Mouse (Mus musculus) midbrain, embryonic 16.5 days (tissue): ENCODE data around the gene Dennd1a. TPM values are rescaled to one million over a fixed set of nuclear protein-coding genes. Genes with fewer than 3 reads are reported as not detected.

Source experiments
- ATAC-seq: fragments of 200-750 bp; cut with Nextera tagmentation; 2 replicates; pipeline ENCODE4 v1.8.0; 2017; ENCODE audit warnings: moderate TSS enrichment
- H3K27ac ChIP-seq: fragments of 300-500 bp; sonication (generic); 2 replicates; pipeline ENCODE4 v1.5.1; 2014; ENCODE audit warnings: mild to moderate bottlenecking, low read length, mixed read lengths
- H3K27me3 ChIP-seq: fragments of 300-500 bp; sonication (generic); 2 replicates; pipeline ENCODE4 v1.6.1; 2014; ENCODE audit warnings: low read depth, low read length, mixed read lengths; ENCODE audit not compliant: control insufficient read depth, insufficient read depth
- H3K36me3 ChIP-seq: fragments of 300-500 bp; sonication (generic); 2 replicates; pipeline ENCODE4 v1.6.1; 2014; ENCODE audit warnings: mild to moderate bottlenecking, low read length, moderate library complexity, mixed read lengths; ENCODE audit not compliant: control insufficient read depth, insufficient read depth
- H3K4me1 ChIP-seq: fragments of 300-500 bp; sonication (generic); 2 replicates; pipeline ENCODE4 v1.6.1; 2014; ENCODE audit warnings: mild to moderate bottlenecking, low read length, mixed read lengths; ENCODE audit not compliant: control insufficient read depth, insufficient read depth
- H3K4me2 ChIP-seq: fragments of 300-500 bp; sonication (generic); 2 replicates; pipeline ENCODE4 v1.6.1; 2014; ENCODE audit warnings: mild to moderate bottlenecking, low read length, mixed read lengths
- H3K4me3 ChIP-seq: fragments of 300-500 bp; sonication (generic); 2 replicates; pipeline ENCODE4 v1.5.1; 2014; ENCODE audit warnings: low read depth, mild to moderate bottlenecking, low read length, moderate library complexity, mixed read lengths
- H3K9ac ChIP-seq: fragments of 300-500 bp; sonication (generic); 2 replicates; pipeline ENCODE4 v1.6.1; 2014; ENCODE audit warnings: low read depth, low read length, mixed read lengths
- H3K9me3 ChIP-seq: fragments of 300-500 bp; sonication (generic); replicated peaks from 2 replicates; pipeline ENCODE4 v1.6.1; 2014; ENCODE audit warnings: mild to moderate bottlenecking, low read length, mixed read lengths; ENCODE audit not compliant: control insufficient read depth, poor library complexity, severe bottlenecking
- WGBS: fragments of 180-500 bp; shearing (Covaris S2); extraction: QIAGEN DNeasy Blood & Tissue Kit; methylation state at CpG from one replicate; pipeline ENCODE4 v1.1.7; 2014; 5-methylcytosine and 5-hydroxymethylcytosine counted together
- polyA plus RNA-seq: library from polyadenylated mRNA; unstranded; fragments of >200 nt; fragmentation: Nextera tagmentation; extraction: Ambion mirVana; gene quantifications from 2 replicates; pipeline ENCODE4 v1.2.1, GENCODE M21; 2015

Dennd1a gene
- polyA plus RNA-seq, 1 experiment from 2014 or later: 21.7 TPM

- Histone ChIP-seq H3K27ac (peak overlapping the region; percentile 55), H3K4me3 (no peak overlapping the region), H3K36me3 (no peaks in the 10 kb centered on the region), H3K9ac (no peak overlapping the region), H3K4me2 (no peak overlapping the region), H3K9me3 (no peaks in the 10 kb centered on the region), H3K27me3 (no peaks in the 10 kb centered on the region), H3K4me1 (peaks cover 26% of the 10 kb centered on the region)
- WGBS: 31% methylated on average over 5 of the region's 5 CpGs
- ATAC-seq: 0 out of 2 replicates have a peak, but pooled peaks have one; percentile 34
These were observed 144.3 kb downstream of the Dennd1a start for GRCm38 (mm10) chr2:38142905-38143304.

GRCm38 (mm10) chr2:38142210-38142609 lies 145.0 kb downstream of the Dennd1a start:
- Histone ChIP-seq H3K4me2 (no peak overlapping the region), H3K36me3 (no peaks in the 10 kb centered on the region), H3K4me3 (no peak overlapping the region), H3K4me1 (peaks cover 26% of the 10 kb centered on the region), H3K27ac (no peak overlapping the region), H3K9ac (no peak overlapping the region), H3K9me3 (no peaks in the 10 kb centered on the region), H3K27me3 (no peaks in the 10 kb centered on the region)
- no peak for ATAC-seq
- WGBS: 51% methylated on average over 2 of the region's 2 CpGs

GRCm38 (mm10) chr2:38139536-38139935 lies 147.7 kb downstream of the Dennd1a start:
- H3K36me3 ChIP-seq: no peaks in the 10 kb centered on the region
- ATAC-seq: no peak
- H3K9ac ChIP-seq: no peak overlapping the region
- no peak overlapping the region for H3K4me3 ChIP-seq
- H3K27ac ChIP-seq: no peak overlapping the region
- H3K4me2 ChIP-seq: no peak overlapping the region
- H3K4me1 ChIP-seq: peaks cover 17% of the 10 kb centered on the region
- 46% methylated on average over 3 of the region's 3 CpGs for WGBS
- H3K27me3 ChIP-seq: no peaks in the 10 kb centered on the region
- no peaks in the 10 kb centered on the region for H3K9me3 ChIP-seq

- ATAC-seq: peak; percentile 79; the same call in 1 of the 2 replicates
- no peak overlapping the region for H3K9ac ChIP-seq
- H3K27me3 ChIP-seq: no peaks in the 10 kb centered on the region
- WGBS: 15% methylated on average over 5 of the region's 5 CpGs
- H3K36me3 ChIP-seq: no peaks in the 10 kb centered on the region
- H3K27ac ChIP-seq: no peak overlapping the region
- H3K9me3 ChIP-seq: no peaks in the 10 kb centered on the region
- no peak overlapping the region for H3K4me3 ChIP-seq
- peaks cover 4% of the 10 kb centered on the region; the same call in 1 of the 2 replicates for H3K4me1 ChIP-seq
- no peak overlapping the region for H3K4me2 ChIP-seq
These were observed 150.1 kb downstream of the Dennd1a start for GRCm38 (mm10) chr2:38137086-38137485.

- no peak for ATAC-seq
- H3K9ac ChIP-seq: no peak overlapping the region
These were observed 151.8 kb downstream of the Dennd1a start for GRCm38 (mm10) chr2:38135427-38135826.

GRCm38 (mm10) chr2:38133036-38133825 lies 154.0 kb downstream of the Dennd1a start:
- H3K4me2 ChIP-seq: no peak overlapping the region
- H3K4me1 ChIP-seq: no peaks in the 10 kb centered on the region
- H3K27me3 ChIP-seq: no peaks in the 10 kb centered on the region
- no peak overlapping the region for H3K9ac ChIP-seq
- 86% methylated on average over 5 of the region's 5 CpGs for WGBS
- no peaks in the 10 kb centered on the region for H3K9me3 ChIP-seq
- no peak overlapping the region for H3K4me3 ChIP-seq
- no peak overlapping the region for H3K27ac ChIP-seq
- no peak for ATAC-seq
- H3K36me3 ChIP-seq: no peaks in the 10 kb centered on the region

More at GRCm38 (mm10) chr2:38135427-38135826, 151.8 kb downstream of the Dennd1a start:
- Histone ChIP-seq H3K4me3 (no peak overlapping the region), H3K27me3 (no peaks in the 10 kb centered on the region), H3K4me1 (peaks cover 4% of the 10 kb centered on the region; the same call in 1 of the 2 replicates), H3K4me2 (no peak overlapping the region), H3K9me3 (no peaks in the 10 kb centered on the region), H3K27ac (no peak overlapping the region), H3K36me3 (no peaks in the 10 kb centered on the region)
- whole genome bisulfite sequencing: 36% methylated on average over 3 of the region's 3 CpGs

GRCm38 (mm10) chr2:38132233-38132822 lies 154.9 kb downstream of the Dennd1a start:
- no peaks in the 10 kb centered on the region for H3K36me3 ChIP-seq
- H3K4me2 ChIP-seq: no peak overlapping the region
- WGBS: 77% methylated on average over 1 of the region's 1 CpGs
- no peak overlapping the region for H3K9ac ChIP-seq
- no peak overlapping the region for H3K4me3 ChIP-seq
- no peaks in the 10 kb centered on the region for H3K4me1 ChIP-seq
- no peaks in the 10 kb centered on the region for H3K27me3 ChIP-seq
- no peaks in the 10 kb centered on the region for H3K9me3 ChIP-seq
- ATAC-seq: no peak
- no peak overlapping the region for H3K27ac ChIP-seq

GRCm38 (mm10) chr2:38131538-38131937 lies 155.7 kb downstream of the Dennd1a start:
- Histone ChIP-seq H3K9me3 (no peaks in the 10 kb centered on the region), H3K4me3 (no peak overlapping the region), H3K9ac (no peak overlapping the region), H3K27me3 (no peaks in the 10 kb centered on the region), H3K27ac (no peak overlapping the region), H3K4me2 (no peak overlapping the region), H3K4me1 (no peaks in the 10 kb centered on the region), H3K36me3 (no peaks in the 10 kb centered on the region)
- no peak for ATAC-seq
- WGBS: 90% methylated on average over 1 of the region's 1 CpGs
